Mouse (Mus musculus) spleen, adult 2 months (tissue): Measurements from ENCODE around the gene Mmp23.

Experiments
- CTCF ChIP-seq: fragments of 200-500 bp; IDR thresholded peaks from 2 replicates; pipeline ENCODE4 v1.5.1; 2011; ENCODE audit warnings: mild to moderate bottlenecking, inconsistent platforms; ENCODE audit not compliant: insufficient read depth, insufficient read length, insufficient replicate concordance; ENCODE audit errors: extremely low read depth
- POLR2A ChIP-seq: fragments of 200-500 bp; IDR thresholded peaks from 2 replicates; pipeline ENCODE4 v1.6.1; 2011; ENCODE audit warnings: low read depth, low read length, inconsistent platforms

DNA sequence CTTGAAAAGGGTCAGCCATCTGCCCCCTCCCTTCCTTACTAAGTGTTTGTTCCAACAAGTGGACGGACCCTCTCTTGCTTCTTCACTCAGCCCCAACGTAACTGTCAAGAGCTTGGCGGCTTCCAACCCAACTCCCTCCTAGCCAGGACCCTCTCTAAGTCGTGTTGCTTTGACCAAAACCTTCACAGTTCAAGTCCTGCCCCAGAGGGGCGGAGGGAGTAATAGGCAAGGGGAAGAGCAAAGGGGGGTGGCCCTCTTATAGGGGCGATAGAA is 935 bp upstream of the Mmp23 start:
- TF ChIP-seq POLR2A = no peak
- no peak for TF ChIP-seq CTCF
